Mouse (Mus musculus) neural tube, embryonic 15.5 days (tissue): ENCODE measurements around the gene Anxa5. TPM values are rescaled to one million over a fixed set of nuclear protein-coding genes. Genes with fewer than 3 reads are reported as not detected.

ENCODE experiments used
- ATAC-seq: fragments of 200-750 bp; cut with Nextera tagmentation; 2 replicates; pipeline ENCODE4 v1.8.0; 2017; ENCODE audit warnings: mild to moderate bottlenecking, moderate TSS enrichment, moderate library complexity; ENCODE audit not compliant: low FRiP score
- H3K27ac ChIP-seq: fragments of 300-500 bp; sonication (generic); replicated peaks from 2 replicates; pipeline ENCODE4 v1.5.1; 2015; ENCODE audit warnings: mild to moderate bottlenecking, inconsistent platforms
- H3K27me3 ChIP-seq: fragments of 300-500 bp; sonication (generic); replicated peaks from 2 replicates; pipeline ENCODE4 v1.6.1; 2015; ENCODE audit warnings: inconsistent platforms
- H3K36me3 ChIP-seq: fragments of 300-500 bp; sonication (generic); 2 replicates; pipeline ENCODE4 v1.6.1; 2015; ENCODE audit warnings: inconsistent platforms
- H3K4me1 ChIP-seq: fragments of 300-500 bp; sonication (generic); 2 replicates; pipeline ENCODE4 v1.6.1; 2015; ENCODE audit warnings: inconsistent platforms
- H3K4me2 ChIP-seq: fragments of 300-500 bp; sonication (generic); 2 replicates; pipeline ENCODE4 v1.6.1; 2015; ENCODE audit warnings: inconsistent platforms, mild to moderate bottlenecking, moderate library complexity
- H3K4me3 ChIP-seq: fragments of 300-500 bp; sonication (generic); replicated peaks from 2 replicates; pipeline ENCODE4 v1.5.1; 2015; ENCODE audit warnings: mild to moderate bottlenecking, inconsistent platforms
- H3K9ac ChIP-seq: fragments of 300-500 bp; sonication (generic); replicated peaks from 2 replicates; pipeline ENCODE4 v1.6.1; 2015; ENCODE audit warnings: mild to moderate bottlenecking, inconsistent platforms
- H3K9me3 ChIP-seq: fragments of 300-500 bp; sonication (generic); replicated peaks from 2 replicates; pipeline ENCODE4 v1.6.1; 2016; ENCODE audit warnings: inconsistent platforms
- WGBS: fragments of 180-500 bp; shearing (Covaris S2); methylation state at CpG from one replicate; pipeline ENCODE4 v1.1.7; 2015; ENCODE audit warnings: mixed read lengths; 5-methylcytosine and 5-hydroxymethylcytosine counted together
- polyA plus RNA-seq: library from polyadenylated mRNA; unstranded; fragments of >200 nt; fragmentation: Nextera tagmentation; extraction: Ambion mirVana; gene quantifications from 2 replicates; pipeline ENCODE4 v1.2.1, GENCODE M21; 2015

The Anxa5 gene
- polyA plus RNA-seq, 1 experiment from 2014 or later = 111 TPM

- 93% methylated on average over 7 of the region's 7 CpGs for WGBS
Observed at GRCm38 (mm10) chr3:36467632-36468031, 8.1 kb downstream of the Anxa5 start.

GRCm38 (mm10) chr3:36465538-36465937 lies 10.2 kb downstream of the Anxa5 start:
- 76% methylated on average over 7 of the region's 7 CpGs for WGBS

More at GRCm38 (mm10) chr3:36467632-36468031, 8.1 kb downstream of the Anxa5 start:
- no peaks in the 10 kb centered on the region for H3K27me3 ChIP-seq
- H3K4me2 ChIP-seq = no peak overlapping the region
- ATAC-seq = no peak
- no peaks in the 10 kb centered on the region for H3K9me3 ChIP-seq
- H3K36me3 ChIP-seq = no peaks in the 10 kb centered on the region
- H3K4me3 ChIP-seq = no peak overlapping the region
- H3K4me1 ChIP-seq = no peaks in the 10 kb centered on the region
- no peak overlapping the region for H3K9ac ChIP-seq
- H3K27ac ChIP-seq = no peak overlapping the region

GRCm38 (mm10) chr3:36462348-36462747 lies 13.3 kb downstream of the Anxa5 start:
- no peaks in the 10 kb centered on the region for H3K9me3 ChIP-seq
- no peak overlapping the region for H3K9ac ChIP-seq
- H3K4me1 ChIP-seq = no peaks in the 10 kb centered on the region
- no peaks in the 10 kb centered on the region for H3K27me3 ChIP-seq
- no peaks in the 10 kb centered on the region for H3K36me3 ChIP-seq
- WGBS = 33% methylated on average over 1 of the region's 1 CpGs
- H3K4me2 ChIP-seq = no peak overlapping the region
- ATAC-seq = no peak
- H3K27ac ChIP-seq = no peak overlapping the region
- no peak overlapping the region for H3K4me3 ChIP-seq

More at GRCm38 (mm10) chr3:36465538-36465937, 10.2 kb downstream of the Anxa5 start:
- H3K27me3 ChIP-seq = no peaks in the 10 kb centered on the region
- no peaks in the 10 kb centered on the region for H3K9me3 ChIP-seq
- ATAC-seq = no peak
- H3K9ac ChIP-seq = no peak overlapping the region
- no peak overlapping the region for H3K27ac ChIP-seq
- no peak overlapping the region for H3K4me3 ChIP-seq
- no peak overlapping the region for H3K4me2 ChIP-seq
- no peaks in the 10 kb centered on the region for H3K36me3 ChIP-seq
- H3K4me1 ChIP-seq = no peaks in the 10 kb centered on the region

- no peaks in the 10 kb centered on the region for H3K9me3 ChIP-seq
- no peak overlapping the region for H3K4me3 ChIP-seq
- WGBS = 72% methylated on average over 5 of the region's 5 CpGs
- no peak for ATAC-seq
- H3K27me3 ChIP-seq = no peaks in the 10 kb centered on the region
- no peaks in the 10 kb centered on the region for H3K36me3 ChIP-seq
- H3K4me1 ChIP-seq = no peaks in the 10 kb centered on the region
- H3K4me2 ChIP-seq = no peak overlapping the region
- no peak overlapping the region for H3K9ac ChIP-seq
- no peak overlapping the region for H3K27ac ChIP-seq
Observed at GRCm38 (mm10) chr3:36461819-36462218, 13.9 kb downstream of the Anxa5 start.

- H3K9me3 ChIP-seq = no peaks in the 10 kb centered on the region
- H3K27ac ChIP-seq = no peak overlapping the region
- no peak overlapping the region for H3K4me2 ChIP-seq
- no peak overlapping the region for H3K4me3 ChIP-seq
- no peak overlapping the region for H3K9ac ChIP-seq
- H3K27me3 ChIP-seq = no peaks in the 10 kb centered on the region
- H3K36me3 ChIP-seq = no peaks in the 10 kb centered on the region
- WGBS = 85% methylated on average over 7 of the region's 7 CpGs
- no peaks in the 10 kb centered on the region for H3K4me1 ChIP-seq
- no peak for ATAC-seq
Observed at GRCm38 (mm10) chr3:36460717-36461116, 15.0 kb downstream of the Anxa5 start.

GRCm38 (mm10) chr3:36455566-36455965 lies 20.1 kb downstream of the Anxa5 start:
- H3K9ac ChIP-seq = no peak overlapping the region
- H3K27ac ChIP-seq = no peak overlapping the region
- no peak for ATAC-seq
- H3K36me3 ChIP-seq = no peaks in the 10 kb centered on the region
- no peaks in the 10 kb centered on the region for H3K9me3 ChIP-seq
- H3K4me1 ChIP-seq = no peaks in the 10 kb centered on the region
- H3K4me3 ChIP-seq = no peak overlapping the region
- H3K4me2 ChIP-seq = no peak overlapping the region
- WGBS = 80% methylated on average over 3 of the region's 3 CpGs
- no peaks in the 10 kb centered on the region for H3K27me3 ChIP-seq

GRCm38 (mm10) chr3:36455124-36455523 lies 20.6 kb downstream of the Anxa5 start:
- ATAC-seq = no peak
- Histone ChIP-seq H3K27me3 (no peaks in the 10 kb centered on the region), H3K4me1 (no peaks in the 10 kb centered on the region), H3K9me3 (no peaks in the 10 kb centered on the region), H3K4me3 (no peak overlapping the region), H3K4me2 (no peak overlapping the region), H3K27ac (no peak overlapping the region), H3K9ac (no peak overlapping the region), H3K36me3 (no peaks in the 10 kb centered on the region)
- 89% methylated on average over 8 of the region's 8 CpGs for WGBS

GRCm38 (mm10) chr3:36452502-36452901 lies 23.2 kb downstream of the Anxa5 start:
- H3K4me3 ChIP-seq = no peak overlapping the region
- H3K27me3 ChIP-seq = no peaks in the 10 kb centered on the region
- WGBS = 84% methylated on average over 1 of the region's 1 CpGs
- H3K4me2 ChIP-seq = no peak overlapping the region
- no peaks in the 10 kb centered on the region for H3K36me3 ChIP-seq
- no peak for ATAC-seq
- no peak overlapping the region for H3K9ac ChIP-seq
- H3K4me1 ChIP-seq = no peaks in the 10 kb centered on the region
- no peak overlapping the region for H3K27ac ChIP-seq
- H3K9me3 ChIP-seq = no peaks in the 10 kb centered on the region

- H3K4me2 ChIP-seq = no peak overlapping the region
- no peak overlapping the region for H3K27ac ChIP-seq
- no peaks in the 10 kb centered on the region for H3K36me3 ChIP-seq
- 45% methylated on average over 20 of the region's 20 CpGs for WGBS
- no peaks in the 10 kb centered on the region for H3K27me3 ChIP-seq
- no peaks in the 10 kb centered on the region for H3K9me3 ChIP-seq
- H3K4me3 ChIP-seq = no peak overlapping the region
- no peak for ATAC-seq
- no peaks in the 10 kb centered on the region for H3K4me1 ChIP-seq
- no peak overlapping the region for H3K9ac ChIP-seq
Observed at GRCm38 (mm10) chr3:36449292-36450165, 26.2 kb downstream of the Anxa5 start.

GRCm38 (mm10) chr3:36446918-36447317 lies 28.8 kb downstream of the Anxa5 start:
- H3K4me1 ChIP-seq = no peaks in the 10 kb centered on the region
- H3K27me3 ChIP-seq = no peaks in the 10 kb centered on the region
- 79% methylated on average over 6 of the region's 6 CpGs for WGBS
- no peak overlapping the region for H3K9ac ChIP-seq
- H3K4me2 ChIP-seq = no peak overlapping the region
- H3K27ac ChIP-seq = no peak overlapping the region
- no peak overlapping the region for H3K4me3 ChIP-seq
- H3K9me3 ChIP-seq = no peaks in the 10 kb centered on the region
- H3K36me3 ChIP-seq = no peaks in the 10 kb centered on the region
- ATAC-seq = no peak

GRCm38 (mm10) chr3:36446506-36446905 lies 29.2 kb downstream of the Anxa5 start:
- Histone ChIP-seq H3K36me3 (no peaks in the 10 kb centered on the region), H3K4me2 (no peak overlapping the region), H3K9ac (no peak overlapping the region), H3K4me3 (no peak overlapping the region), H3K27ac (no peak overlapping the region), H3K27me3 (no peaks in the 10 kb centered on the region), H3K9me3 (no peaks in the 10 kb centered on the region), H3K4me1 (no peaks in the 10 kb centered on the region)
- no peak for ATAC-seq
- WGBS = 82% methylated on average over 5 of the region's 5 CpGs

GRCm38 (mm10) chr3:36446041-36446440 lies 29.7 kb downstream of the Anxa5 start:
- Histone ChIP-seq H3K27ac (no peak overlapping the region), H3K9ac (no peak overlapping the region), H3K4me2 (no peak overlapping the region), H3K4me3 (no peak overlapping the region), H3K9me3 (no peaks in the 10 kb centered on the region), H3K36me3 (no peaks in the 10 kb centered on the region), H3K4me1 (no peaks in the 10 kb centered on the region), H3K27me3 (no peaks in the 10 kb centered on the region)
- 95% methylated on average over 3 of the region's 3 CpGs for WGBS
- no peak for ATAC-seq
